Mouse (Mus musculus): ENCODE measurements around the gene Smoc2.

Smoc2 gene

GRCm38 (mm10) chr17:14426481-14426880 lies 147.2 kb downstream of the Smoc2 start:
- DNase-seq, result no peak

GRCm38 (mm10) chr17:14434717-14435116 lies 155.4 kb downstream of the Smoc2 start:
- DNase-seq, result peak; percentile 59 to 68

GRCm38 (mm10) chr17:14445611-14446010 lies 166.3 kb downstream of the Smoc2 start:
- no peak for DNase-seq

- no peak for DNase-seq
These were observed 168.0 kb downstream of the Smoc2 start for GRCm38 (mm10) chr17:14447275-14447674.
